Mouse (Mus musculus) myocyte (in vitro differentiated cells): ENCODE results near the gene 5530401A14Rik. TPM values are rescaled to one million over a fixed set of nuclear protein-coding genes. Genes with fewer than 3 reads are reported as not detected.

ENCODE experiments used
- H3K27me3 ChIP-seq: one replicate; pipeline ENCODE4 v1.6.1; 2011; ENCODE audit not compliant: control insufficient read depth, insufficient read depth, insufficient read length
- H3K36me3 ChIP-seq: one replicate; pipeline ENCODE4 v1.6.1; 2011; ENCODE audit not compliant: control insufficient read depth, insufficient read depth
- H3K4me2 ChIP-seq: one replicate; pipeline ENCODE4 v1.6.1; 2011; ENCODE audit warnings: low read depth, control low read depth
- H3K4me3 ChIP-seq: one replicate; pipeline ENCODE4 v1.5.1; 2011; ENCODE audit warnings: mild to moderate bottlenecking, control low read depth, moderate library complexity
- H3K79me2 ChIP-seq: one replicate; pipeline ENCODE4 v1.6.1; 2011; ENCODE audit not compliant: control insufficient read depth, insufficient read depth
- H3ac ChIP-seq: one replicate; pipeline ENCODE4 v1.6.1; 2011; ENCODE audit not compliant: control insufficient read depth, insufficient read length
- CEBPB ChIP-seq: IDR thresholded peaks from 2 replicates; pipeline ENCODE4 v1.6.1; 2011; ENCODE audit warnings: mild to moderate bottlenecking, moderate library complexity; ENCODE audit not compliant: poor library complexity, insufficient read depth, severe bottlenecking
- E2F4 ChIP-seq: IDR thresholded peaks from one replicate; pipeline ENCODE4 v1.6.1; 2011; ENCODE audit warnings: mild to moderate bottlenecking, control low read depth, moderate library complexity; ENCODE audit not compliant: insufficient read depth
- MAX ChIP-seq: IDR thresholded peaks from one replicate; pipeline ENCODE4 v1.6.1; 2011; ENCODE audit warnings: low read depth, mild to moderate bottlenecking, control low read depth
- MYOD1 ChIP-seq, 3 experiments: IDR thresholded peaks; one replicate each; pipeline ENCODE4 v1.6.1; 2011; ENCODE audit warnings: control low read depth in 2 of 3, low read depth in 2 of 3, mild to moderate bottlenecking in 2 of 3, moderate library complexity in 1 of 3; ENCODE audit not compliant: insufficient read length in 2 of 3, control insufficient read depth in 1 of 3
- MYOG ChIP-seq, 3 experiments: IDR thresholded peaks; one replicate each; pipeline ENCODE4 v1.6.1; 2011; ENCODE audit warnings: control low read depth in 2 of 3, low read depth in 2 of 3, mild to moderate bottlenecking in 2 of 3; ENCODE audit not compliant: insufficient read length in 2 of 3, control insufficient read depth in 1 of 3, insufficient read depth in 1 of 3
- POLR2A ChIP-seq: IDR thresholded peaks from one replicate; pipeline ENCODE4 v1.6.1; 2011; ENCODE audit warnings: low read depth, mild to moderate bottlenecking, control low read depth, moderate library complexity; ENCODE audit not compliant: insufficient read length
- POLR2AphosphoS2 ChIP-seq: IDR thresholded peaks from one replicate; pipeline ENCODE4 v1.6.1; 2011; ENCODE audit warnings: low read depth, control low read depth; ENCODE audit not compliant: insufficient read length
- REST ChIP-seq: IDR thresholded peaks from one replicate; pipeline ENCODE4 v1.6.1; 2011; ENCODE audit warnings: mild to moderate bottlenecking, control low read depth, moderate library complexity; ENCODE audit not compliant: insufficient read depth, insufficient read length
- SRF ChIP-seq: IDR thresholded peaks from one replicate; pipeline ENCODE4 v1.6.1; 2011; ENCODE audit warnings: low read depth; ENCODE audit not compliant: control insufficient read depth, insufficient read length
- TCF12 ChIP-seq: IDR thresholded peaks from one replicate; pipeline ENCODE4 v1.6.1; 2011; ENCODE audit warnings: mild to moderate bottlenecking, control low read depth; ENCODE audit not compliant: poor library complexity, insufficient read depth, severe bottlenecking
- TCF3 ChIP-seq: IDR thresholded peaks from one replicate; pipeline ENCODE4 v1.6.1; 2011; ENCODE audit warnings: low read depth, control low read depth; ENCODE audit not compliant: insufficient read length
- USF1 ChIP-seq: IDR thresholded peaks from one replicate; pipeline ENCODE4 v1.6.1; 2011; ENCODE audit warnings: low read depth, mild to moderate bottlenecking, control low read depth, moderate library complexity
- polyA plus RNA-seq: library from polyadenylated mRNA; unstranded; fragments of >200 nt; fragmentation: generic; extraction: Trizol; gene quantifications from one replicate; pipeline ENCODE4 v1.2.1, GENCODE M21; 2012; ENCODE audit warnings: missing spikeins

5530401A14Rik gene
- polyA plus RNA-seq, 1 experiment = not detected

- TF ChIP-seq SRF = no peak
- TF ChIP-seq E2F4 = no peak
- TF ChIP-seq MAX = no peak
- TF ChIP-seq MYOD1 (IDR thresholded peaks at IDR 0.05; ENCODE audit: control insufficient read depth in 1 of 3, insufficient read length in 2 of 3, low read depth in 2 of 3) = no peak
- no peak for TF ChIP-seq TCF12
- no peak for TF ChIP-seq TCF3
- TF ChIP-seq CEBPB = no peak
- TF ChIP-seq POLR2AphosphoS2 = no peak
- no peak overlapping the region for H3K4me2 ChIP-seq
These were observed 19.5 kb upstream of the 5530401A14Rik start for GRCm38 (mm10) chr11:81841001-81841400.

GRCm38 (mm10) chr11:81845010-81845685 lies 15.3 kb upstream of the 5530401A14Rik start:
- Histone ChIP-seq H3K79me2 (no peaks in the 10 kb centered on the region), H3K4me2 (peak overlapping the region; percentile 12), H3ac (no peak overlapping the region), H3K4me3 (no peak overlapping the region), H3K36me3 (no peaks in the 10 kb centered on the region), H3K27me3 (no peaks in the 10 kb centered on the region)
- no peak for TF ChIP-seq POLR2AphosphoS2
- no peak for TF ChIP-seq CEBPB
- TF ChIP-seq E2F4 = no peak
- no peak for TF ChIP-seq MYOG (IDR thresholded peaks at IDR 0.05; ENCODE audit: control insufficient read depth in 1 of 3, insufficient read depth in 1 of 3, insufficient read length in 2 of 3, low read depth in 2 of 3)
- no peak for TF ChIP-seq USF1
- TF ChIP-seq TCF3 = no peak
- TF ChIP-seq SRF = no peak
- TF ChIP-seq REST = no peak
- TF ChIP-seq MAX = no peak
- no peak for TF ChIP-seq TCF12
- TF ChIP-seq POLR2A = no peak
- no peak for TF ChIP-seq MYOD1 (IDR thresholded peaks at IDR 0.05; ENCODE audit: control insufficient read depth in 1 of 3, insufficient read length in 2 of 3, low read depth in 2 of 3)

More at GRCm38 (mm10) chr11:81841001-81841400, 19.5 kb upstream of the 5530401A14Rik start:
- Histone ChIP-seq H3K79me2 (no peaks in the 10 kb centered on the region), H3K36me3 (no peaks in the 10 kb centered on the region), H3K4me3 (no peak overlapping the region), H3ac (no peak overlapping the region), H3K27me3 (no peaks in the 10 kb centered on the region)

- Histone ChIP-seq H3K4me2 (no peak overlapping the region), H3ac (no peak overlapping the region), H3K36me3 (no peaks in the 10 kb centered on the region), H3K79me2 (no peaks in the 10 kb centered on the region), H3K4me3 (no peak overlapping the region), H3K27me3 (no peaks in the 10 kb centered on the region)
- TF ChIP-seq TCF3 = no peak
- no peak for TF ChIP-seq CEBPB
- no peak for TF ChIP-seq MYOD1 (IDR thresholded peaks at IDR 0.05; ENCODE audit: control insufficient read depth in 1 of 3, insufficient read length in 2 of 3, low read depth in 2 of 3)
- TF ChIP-seq USF1 = no peak
- TF ChIP-seq POLR2AphosphoS2 = no peak
- no peak for TF ChIP-seq TCF12
- no peak for TF ChIP-seq POLR2A
- no peak for TF ChIP-seq REST
- no peak for TF ChIP-seq MYOG (IDR thresholded peaks at IDR 0.05; ENCODE audit: control insufficient read depth in 1 of 3, insufficient read depth in 1 of 3, insufficient read length in 2 of 3, low read depth in 2 of 3)
- TF ChIP-seq MAX = no peak
- no peak for TF ChIP-seq E2F4
- no peak for TF ChIP-seq SRF
These were observed 14.8 kb upstream of the 5530401A14Rik start for GRCm38 (mm10) chr11:81845686-81846036.

GRCm38 (mm10) chr11:81847773-81848490 lies 12.5 kb upstream of the 5530401A14Rik start:
- Histone ChIP-seq H3K4me3 (no peak overlapping the region), H3ac (no peak overlapping the region), H3K36me3 (no peaks in the 10 kb centered on the region), H3K27me3 (no peaks in the 10 kb centered on the region), H3K4me2 (no peak overlapping the region), H3K79me2 (no peaks in the 10 kb centered on the region)
- TF ChIP-seq REST (no peak), POLR2AphosphoS2 (no peak)
